Mouse (Mus musculus) retina, embryonic 14.5 days (tissue): ENCODE results near the gene Olfr1367.

Experiments
- DNase-seq: peaks from one replicate; pipeline ENCODE4 v3.0.0-alpha.2; 2015; ENCODE audit warnings: low spot score

Olfr1367 gene

GRCm38 (mm10) chr13:21346610-21347009, at the start of gene Olfr1367:
Olfr1367 (plus strand) TSS chr13:21346910.
- no peak for DNase-seq

- no peak for DNase-seq
These were observed 48.2 kb upstream of the Olfr1367 start for GRCm38 (mm10) chr13:21298557-21298956.

- no peak for DNase-seq
These were observed 42.1 kb upstream of the Olfr1367 start for GRCm38 (mm10) chr13:21304483-21305066.

GRCm38 (mm10) chr13:21309788-21310187, 36.9 kb upstream of the Olfr1367 start:
- DNase-seq, result no peak

GRCm38 (mm10) chr13:21311926-21312325, 34.8 kb upstream of the Olfr1367 start, which contains the start of gene Gpx6:
Gpx6 (plus strand) TSS chr13:21312125.
- DNase-seq, result no peak

GRCm38 (mm10) chr13:21312854-21313253, 33.9 kb upstream of the Olfr1367 start:
- no peak for DNase-seq

- DNase-seq, result no peak
These were observed 32.8 kb upstream of the Olfr1367 start for GRCm38 (mm10) chr13:21313903-21314302.

GRCm38 (mm10) chr13:21320262-21320661, 26.4 kb upstream of the Olfr1367 start:
- no peak for DNase-seq

GRCm38 (mm10) chr13:21321890-21322494, 24.7 kb upstream of the Olfr1367 start:
- DNase-seq, result peak; percentile 23

- DNase-seq, result peak; percentile 68
These were observed 24.0 kb upstream of the Olfr1367 start for GRCm38 (mm10) chr13:21322509-21323375.

GRCm38 (mm10) chr13:21323405-21323804, 23.3 kb upstream of the Olfr1367 start:
- no peak for DNase-seq

- DNase-seq, result peak; percentile 70
These were observed 20.5 kb upstream of the Olfr1367 start for GRCm38 (mm10) chr13:21326191-21326590.

- DNase-seq, result peak; percentile 94
These were observed 20.0 kb upstream of the Olfr1367 start for GRCm38 (mm10) chr13:21326657-21327211.

- DNase-seq, result peak; percentile 51
These were observed 19.3 kb upstream of the Olfr1367 start for GRCm38 (mm10) chr13:21327424-21327823.

GRCm38 (mm10) chr13:21350593-21350992, 3.9 kb downstream of the Olfr1367 start:
- no peak for DNase-seq

GRCm38 (mm10) chr13:21362621-21363248, 16.0 kb downstream of the Olfr1367 start, which contains the start of gene Zscan12:
Zscan12 (plus strand) TSS chr13:21362820.
- DNase-seq, result peak; percentile 94

GRCm38 (mm10) chr13:21363719-21364118, 17.0 kb downstream of the Olfr1367 start:
- no peak for DNase-seq

GRCm38 (mm10) chr13:21366635-21367034, 19.9 kb downstream of the Olfr1367 start:
- DNase-seq, result no peak

- no peak for DNase-seq
These were observed 26.0 kb downstream of the Olfr1367 start for GRCm38 (mm10) chr13:21372700-21373099.

- no peak for DNase-seq
These were observed 31.1 kb downstream of the Olfr1367 start for GRCm38 (mm10) chr13:21377773-21378172.

- no peak for DNase-seq
These were observed 48.5 kb downstream of the Olfr1367 start for GRCm38 (mm10) chr13:21395211-21395610.

GRCm38 (mm10) chr13:21395623-21396022, 48.9 kb downstream of the Olfr1367 start:
- no peak for DNase-seq
